Mouse (Mus musculus): Measurements from ENCODE around the gene Poll. TPM values are rescaled to one million over a fixed set of nuclear protein-coding genes. Genes with fewer than 3 reads are reported as not detected.
"Not testable (repeated sequence)": the region's sequence is repeated elsewhere in the genome, so short reads cannot be mapped to it uniquely, and the experiment has no call there.

Poll gene
- total RNA-seq, 2 experiments from 2014 or later, result 13.3 to 14.2 TPM

- intact Hi-C loops (cut with DNase I), result loop anchor here (10.0 kb wide), 1 partner anchor 45 kb away; no protein-coding TSS in a partner anchor
- DNase-seq, result no peak
These were observed 19.1 kb upstream of the Poll start for GRCm38 (mm10) chr19:45579416-45579815.

GRCm38 (mm10) chr19:45578976-45579375, 18.6 kb upstream of the Poll start:
- intact Hi-C loops (cut with DNase I), result loop anchor here (10.0 kb wide), 1 partner anchor 46 kb away; no protein-coding TSS in a partner anchor
- DNase-seq, result no peak

- intact Hi-C loops (cut with DNase I), result loop anchor here (10.0 kb wide), 1 partner anchor 48 kb away; no protein-coding TSS in a partner anchor
These were observed 16.9 kb upstream of the Poll start for GRCm38 (mm10) chr19:45577141-45577750.

GRCm38 (mm10) chr19:45575632-45576001, 15.3 kb upstream of the Poll start:
- intact Hi-C loops (cut with DNase I), result loop anchor here (2.0 to 10.0 kb wide), 2 partner anchors 49 to 171 kb away; no protein-coding TSS in a partner anchor
- no peak for DNase-seq

More at GRCm38 (mm10) chr19:45577141-45577750, 16.9 kb upstream of the Poll start:
- DNase-seq, result no peak

- intact Hi-C loops (cut with DNase I), result loop anchor here (2.0 to 10.0 kb wide), 2 partner anchors 50 to 172 kb away; no protein-coding TSS in a partner anchor
- DNase-seq, result no peak
These were observed 14.8 kb upstream of the Poll start for GRCm38 (mm10) chr19:45574941-45575631.

- intact Hi-C loops (cut with DNase I), result loop anchor here (2.0 to 10.0 kb wide), 2 partner anchors 50 to 172 kb away; no protein-coding TSS in a partner anchor
- no peak for DNase-seq
These were observed 14.1 kb upstream of the Poll start for GRCm38 (mm10) chr19:45574339-45574898.

- DNase-seq, result peak; percentile 68 to 71
- intact Hi-C loops (cut with DNase I), result loop anchor here (2.0 to 10.0 kb wide), 2 partner anchors 51 to 173 kb away; no protein-coding TSS in a partner anchor
These were observed 13.5 kb upstream of the Poll start for GRCm38 (mm10) chr19:45573861-45574267.

- intact Hi-C loops (cut with DNase I), result loop anchor here (10.0 kb wide), 1 partner anchor 52 kb away; no protein-coding TSS in a partner anchor
- no peak for DNase-seq
These were observed 12.7 kb upstream of the Poll start for GRCm38 (mm10) chr19:45573033-45573432.

- no peak for DNase-seq
- intact Hi-C loops (cut with DNase I), result no loop called here
These were observed 7.0 kb upstream of the Poll start for GRCm38 (mm10) chr19:45567367-45567766.

GRCm38 (mm10) chr19:45565925-45566715, 5.8 kb upstream of the Poll start:
- DNase-seq, result no peak
- intact Hi-C loops (cut with DNase I), result no loop called here

- no peak for DNase-seq
- intact Hi-C loops (cut with DNase I), result no loop called here
These were observed 6.2 kb downstream of the Poll start for GRCm38 (mm10) chr19:45554136-45554535.

- DNase-seq, result no peak
- intact Hi-C loops (cut with DNase I), result no loop called here
These were observed 8.1 kb downstream of the Poll start for GRCm38 (mm10) chr19:45552187-45552586.

GRCm38 (mm10) chr19:45549948-45550347, 10.4 kb downstream of the Poll start:
- intact Hi-C loops (cut with DNase I), result loop anchor here (5.0 to 10.0 kb wide), 2 partner anchors 115 to 373 kb away; no protein-coding TSS in a partner anchor
- DNase-seq, result no peak

GRCm38 (mm10) chr19:45549128-45549915, 11.0 kb downstream of the Poll start:
- intact Hi-C loops (cut with DNase I), result loop anchor here (5.0 to 10.0 kb wide), 2 partner anchors 115 to 372 kb away; no protein-coding TSS in a partner anchor
- DNase-seq, result no peak

- not testable (repeated sequence) for DNase-seq
These were observed 12.1 kb downstream of the Poll start for GRCm38 (mm10) chr19:45548196-45548595.

GRCm38 (mm10) chr19:45544925-45545321, 15.4 kb downstream of the Poll start:
- intact Hi-C loops (cut with DNase I), result loop anchor here (2.0 to 10.0 kb wide), 4 partner anchors 110 to 368 kb away; no protein-coding TSS in a partner anchor
- DNase-seq, result peak; percentile 71 to 81

More at GRCm38 (mm10) chr19:45548196-45548595, 12.1 kb downstream of the Poll start:
- intact Hi-C loops (cut with DNase I), result loop anchor here (5.0 to 10.0 kb wide), 2 partner anchors 113 to 371 kb away; no protein-coding TSS in a partner anchor

GRCm38 (mm10) chr19:45544152-45544924, 16.0 kb downstream of the Poll start:
- DNase-seq, result no peak
- intact Hi-C loops (cut with DNase I), result loop anchor here (2.0 to 10.0 kb wide), 3 partner anchors 110 to 324 kb away; no protein-coding TSS in a partner anchor

- no peak for DNase-seq
- intact Hi-C loops (cut with DNase I), result loop anchor here (10.0 kb wide), 1 partner anchor 107 kb away; no protein-coding TSS in a partner anchor
These were observed 18.3 kb downstream of the Poll start for GRCm38 (mm10) chr19:45542061-45542460.
